Mouse (Mus musculus): ENCODE data around the gene Snrpa1. TPM values are rescaled to one million over a fixed set of nuclear protein-coding genes. Genes with fewer than 3 reads are reported as not detected.
A peak's percentile ranks its signal among the peaks of the same experiment; 100 is the strongest.

The Snrpa1 gene
- polyA plus RNA-seq, 1 experiment from 2014 or later: 144 TPM

- H3K36me3 ChIP-seq (ENCODE audit: control insufficient read depth, insufficient read depth, low read length): peaks cover 23% of the 10 kb centered on the region
- peak overlapping the region; percentile 61 for H3K27ac ChIP-seq (replicated peaks; ENCODE audit: low read depth, low read length)
- ATAC-seq (ENCODE audit: low FRiP score, low TSS enrichment) (peak; percentile 95), DNase-seq (peak; percentile 94)
- H3K4me1 ChIP-seq (ENCODE audit: control insufficient read depth, insufficient read depth, low read length): peaks cover 12% of the 10 kb centered on the region
- H3K9ac ChIP-seq (replicated peaks; ENCODE audit: low read length): peak overlapping the region; percentile 92
- H3K4me3 ChIP-seq (replicated peaks; ENCODE audit: low read depth, low read length): peak overlapping the region; percentile 91
- peak overlapping the region; percentile 94 for H3K4me2 ChIP-seq (ENCODE audit: low read length)
- WGBS: under 1% methylated on average over 64 of the region's 64 CpGs
- H3K27me3 ChIP-seq (ENCODE audit: control insufficient read depth, insufficient read depth, low read length): no peaks in the 10 kb centered on the region
- H3K9me3 ChIP-seq (ENCODE audit: control insufficient read depth, low read length): no peaks in the 10 kb centered on the region
Measured at GRCm38 (mm10) chr7:66060066-66060956, 1.5 kb downstream of the Snrpa1 start.

DNA sequence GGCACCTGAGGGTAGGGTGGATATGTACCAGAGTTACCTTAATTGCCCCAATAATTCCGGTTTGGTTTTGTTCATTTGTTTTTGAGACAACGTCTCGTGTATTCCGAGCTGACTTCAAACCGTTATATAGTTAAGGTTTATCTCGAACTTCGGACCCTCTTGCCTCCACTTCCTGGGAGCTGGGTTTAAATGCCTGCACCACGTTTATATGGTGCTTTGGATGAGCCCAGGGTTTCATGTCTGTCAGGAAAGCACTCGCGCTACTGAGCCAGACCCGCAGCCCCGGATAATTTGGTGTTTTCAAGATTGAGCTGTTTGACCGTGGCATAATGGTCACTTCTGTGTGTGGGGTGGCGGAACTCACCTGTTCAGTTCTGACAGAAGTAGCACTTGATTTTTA lies 2.3 kb downstream of the Snrpa1 start:
- H3K27me3 ChIP-seq (ENCODE audit: control insufficient read depth, insufficient read depth, low read length): no peaks in the 10 kb centered on the region
- H3K4me2 ChIP-seq (ENCODE audit: low read length): peak overlapping the region; percentile 94
- peak overlapping the region; percentile 91 for H3K4me3 ChIP-seq (replicated peaks; ENCODE audit: low read depth, low read length)
- peaks cover 29% of the 10 kb centered on the region for H3K36me3 ChIP-seq (ENCODE audit: control insufficient read depth, insufficient read depth, low read length)
- no peak for DNase-seq
- ATAC-seq (ENCODE audit: low FRiP score, low TSS enrichment): no peak
- H3K4me1 ChIP-seq (ENCODE audit: control insufficient read depth, insufficient read depth, low read length): peaks cover 12% of the 10 kb centered on the region
- no peak overlapping the region for H3K27ac ChIP-seq (replicated peaks; ENCODE audit: low read depth, low read length)
- 1% methylated on average over 14 of the region's 14 CpGs for WGBS
- H3K9me3 ChIP-seq (ENCODE audit: control insufficient read depth, low read length): no peaks in the 10 kb centered on the region
- H3K9ac ChIP-seq (replicated peaks; ENCODE audit: low read length): peak overlapping the region; percentile 92

GRCm38 (mm10) chr7:66076411-66076810 lies 17.6 kb downstream of the Snrpa1 start:
- no peak overlapping the region for H3K4me3 ChIP-seq (replicated peaks; ENCODE audit: low read depth, low read length)
- H3K9me3 ChIP-seq (ENCODE audit: control insufficient read depth, low read length): no peaks in the 10 kb centered on the region
- DNase-seq: peak; percentile 19
- H3K4me1 ChIP-seq (ENCODE audit: control insufficient read depth, insufficient read depth, low read length): peaks cover 12% of the 10 kb centered on the region
- H3K36me3 ChIP-seq (ENCODE audit: control insufficient read depth, insufficient read depth, low read length): peaks cover 53% of the 10 kb centered on the region
- no peak overlapping the region for H3K27ac ChIP-seq (replicated peaks; ENCODE audit: low read depth, low read length)
- WGBS: 93% methylated on average over 2 of the region's 2 CpGs
- no peaks in the 10 kb centered on the region for H3K27me3 ChIP-seq (ENCODE audit: control insufficient read depth, insufficient read depth, low read length)
- no peak for ATAC-seq (ENCODE audit: low FRiP score, low TSS enrichment)
- H3K9ac ChIP-seq (replicated peaks; ENCODE audit: low read length): no peak overlapping the region
- H3K4me2 ChIP-seq (ENCODE audit: low read length): no peak overlapping the region

DNA sequence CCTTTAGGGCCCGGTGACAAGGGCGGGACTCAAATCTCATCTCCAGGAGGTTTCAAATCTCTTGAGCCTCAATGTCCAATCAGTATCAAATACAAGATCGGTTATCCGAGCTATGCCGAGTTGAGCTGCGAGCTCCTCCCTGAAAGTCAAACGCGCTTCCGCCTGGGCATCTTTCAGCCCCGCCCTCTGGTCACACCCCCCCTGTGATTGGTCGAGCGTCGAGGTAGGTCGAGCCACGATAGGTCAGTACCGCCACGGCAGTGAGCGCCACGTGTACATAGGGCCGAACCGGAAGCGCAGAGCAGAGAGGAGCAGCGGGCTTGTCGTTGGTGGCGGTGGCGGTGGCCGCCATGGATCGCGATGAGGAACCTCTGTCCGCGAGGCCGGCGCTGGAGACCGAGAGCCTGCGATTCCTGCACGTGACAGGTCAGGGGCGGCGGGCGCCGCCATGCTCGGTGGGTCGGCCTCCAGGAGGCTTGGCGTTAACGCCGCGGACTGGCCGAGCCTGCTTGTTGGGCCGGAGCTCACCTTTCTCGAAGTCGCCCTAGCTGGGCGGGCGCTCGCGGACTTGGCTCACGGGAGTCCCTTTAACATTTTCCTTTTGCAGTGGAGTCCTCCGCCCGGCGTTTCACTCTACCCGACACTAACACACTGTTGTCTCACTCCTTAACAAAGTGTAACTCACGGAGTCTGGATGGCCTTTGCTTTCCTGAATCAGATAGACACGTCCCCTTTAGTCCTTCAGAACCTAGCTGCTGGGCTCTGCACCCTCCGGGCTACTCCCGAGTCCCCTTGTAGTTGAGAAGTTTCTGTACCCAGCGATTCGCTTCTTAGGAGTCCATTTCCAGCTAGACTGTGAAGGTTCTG lies 20.8 kb downstream of the Snrpa1 start, which contains the start of gene Selenos:
Gene Selenos (plus strand): TSS at position 286 of the 867 bp plus-strand sequence.
- Histone ChIP-seq H3K27ac (replicated peaks; ENCODE audit: low read depth, low read length) (peak within 1 kb of the TSS; percentile 69), H3K4me2 (ENCODE audit: low read length) (peak within 1 kb of the TSS; percentile 91), H3K36me3 (ENCODE audit: control insufficient read depth, insufficient read depth, low read length) (peaks cover 44% of the 10 kb centered on the region), H3K27me3 (ENCODE audit: control insufficient read depth, insufficient read depth, low read length) (no peaks in the 10 kb centered on the region), H3K9ac (replicated peaks; ENCODE audit: low read length) (peak within 1 kb of the TSS; percentile 63), H3K4me1 (ENCODE audit: control insufficient read depth, insufficient read depth, low read length) (peaks cover 12% of the 10 kb centered on the region), H3K9me3 (ENCODE audit: control insufficient read depth, low read length) (no peaks in the 10 kb centered on the region), H3K4me3 (replicated peaks; ENCODE audit: low read depth, low read length) (peak within 1 kb of the TSS; percentile 83)
- ATAC-seq (ENCODE audit: low FRiP score, low TSS enrichment) (peak; percentile 100), DNase-seq (peak; percentile 98)
- WGBS: under 1% methylated on average over 65 of the region's 65 CpGs

GRCm38 (mm10) chr7:66080231-66080613 lies 21.4 kb downstream of the Snrpa1 start:
- no peaks in the 10 kb centered on the region for H3K27me3 ChIP-seq (ENCODE audit: control insufficient read depth, insufficient read depth, low read length)
- peaks cover 12% of the 10 kb centered on the region for H3K4me1 ChIP-seq (ENCODE audit: control insufficient read depth, insufficient read depth, low read length)
- WGBS: 34% methylated on average over 5 of the region's 5 CpGs
- no peaks in the 10 kb centered on the region for H3K9me3 ChIP-seq (ENCODE audit: control insufficient read depth, low read length)
- H3K27ac ChIP-seq (replicated peaks; ENCODE audit: low read depth, low read length): no peak overlapping the region
- peak overlapping the region; percentile 91 for H3K4me2 ChIP-seq (ENCODE audit: low read length)
- H3K4me3 ChIP-seq (replicated peaks; ENCODE audit: low read depth, low read length): peak overlapping the region; percentile 83
- peaks cover 43% of the 10 kb centered on the region for H3K36me3 ChIP-seq (ENCODE audit: control insufficient read depth, insufficient read depth, low read length)
- no peak for DNase-seq
- peak overlapping the region; percentile 63 for H3K9ac ChIP-seq (replicated peaks; ENCODE audit: low read length)
- no peak for ATAC-seq (ENCODE audit: low FRiP score, low TSS enrichment)

GRCm38 (mm10) chr7:66083757-66084156 lies 25.0 kb downstream of the Snrpa1 start:
- Histone ChIP-seq H3K9ac (replicated peaks; ENCODE audit: low read length) (no peak overlapping the region), H3K27me3 (ENCODE audit: control insufficient read depth, insufficient read depth, low read length) (no peaks in the 10 kb centered on the region), H3K9me3 (ENCODE audit: control insufficient read depth, low read length) (no peaks in the 10 kb centered on the region), H3K4me1 (ENCODE audit: control insufficient read depth, insufficient read depth, low read length) (peaks cover 10% of the 10 kb centered on the region), H3K4me2 (ENCODE audit: low read length) (no peak overlapping the region), H3K4me3 (replicated peaks; ENCODE audit: low read depth, low read length) (no peak overlapping the region), H3K27ac (replicated peaks; ENCODE audit: low read depth, low read length) (no peak overlapping the region), H3K36me3 (ENCODE audit: control insufficient read depth, insufficient read depth, low read length) (peaks cover 59% of the 10 kb centered on the region)
- 91% methylated on average over 6 of the region's 6 CpGs for WGBS
- ATAC-seq (ENCODE audit: low FRiP score, low TSS enrichment) (no peak), DNase-seq (no peak)

DNA sequence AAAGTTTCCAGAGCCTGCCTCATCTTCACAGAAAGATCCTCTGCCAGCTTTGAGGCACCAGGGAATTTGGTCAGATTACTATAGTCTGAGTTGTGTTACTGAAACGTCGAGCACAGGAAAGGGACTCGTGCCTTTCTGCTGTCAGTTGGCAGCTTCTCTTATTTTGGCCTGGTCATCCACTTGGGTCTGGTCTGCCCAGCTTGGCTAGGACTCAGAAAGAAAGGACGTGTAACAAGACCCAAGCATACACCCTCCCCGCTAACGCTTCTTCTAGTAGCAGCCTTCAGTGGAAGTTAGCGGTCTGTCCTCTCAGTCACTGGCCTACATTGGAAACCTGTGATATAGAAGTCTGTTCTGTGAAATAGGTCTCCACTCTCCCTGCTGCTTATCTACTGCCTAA lies 25.7 kb downstream of the Snrpa1 start:
- H3K9ac ChIP-seq (replicated peaks; ENCODE audit: low read length): no peak overlapping the region
- DNase-seq (no peak), ATAC-seq (ENCODE audit: low FRiP score, low TSS enrichment) (no peak)
- no peak overlapping the region for H3K4me2 ChIP-seq (ENCODE audit: low read length)
- H3K4me1 ChIP-seq (ENCODE audit: control insufficient read depth, insufficient read depth, low read length): peaks cover 9% of the 10 kb centered on the region
- H3K9me3 ChIP-seq (ENCODE audit: control insufficient read depth, low read length): no peaks in the 10 kb centered on the region
- 85% methylated on average over 7 of the region's 7 CpGs for WGBS
- H3K4me3 ChIP-seq (replicated peaks; ENCODE audit: low read depth, low read length): no peak overlapping the region
- peaks cover 67% of the 10 kb centered on the region for H3K36me3 ChIP-seq (ENCODE audit: control insufficient read depth, insufficient read depth, low read length)
- no peak overlapping the region for H3K27ac ChIP-seq (replicated peaks; ENCODE audit: low read depth, low read length)
- no peaks in the 10 kb centered on the region for H3K27me3 ChIP-seq (ENCODE audit: control insufficient read depth, insufficient read depth, low read length)

DNA sequence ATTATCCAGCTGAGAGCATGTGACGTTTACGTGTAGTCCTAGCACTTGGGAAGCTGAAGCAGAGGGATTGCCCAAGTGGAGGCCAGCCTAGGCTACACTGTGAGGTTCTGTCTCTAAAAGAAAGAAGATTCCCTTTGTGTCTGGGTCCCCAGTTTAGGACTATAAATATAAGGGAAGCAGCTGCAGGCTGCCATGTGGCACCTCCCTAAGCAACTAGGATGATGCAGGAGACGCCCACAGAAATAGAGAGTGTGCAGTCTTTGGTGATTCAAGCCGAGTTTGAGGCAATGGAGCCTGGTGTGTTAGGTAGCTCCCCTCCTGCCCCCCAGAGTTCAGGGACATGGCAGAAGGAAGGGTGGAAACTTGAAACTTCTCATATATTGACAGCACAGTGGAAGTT lies 28.8 kb downstream of the Snrpa1 start:
- H3K4me1 ChIP-seq (ENCODE audit: control insufficient read depth, insufficient read depth, low read length): no peaks in the 10 kb centered on the region
- H3K27ac ChIP-seq (replicated peaks; ENCODE audit: low read depth, low read length): no peak overlapping the region
- H3K36me3 ChIP-seq (ENCODE audit: control insufficient read depth, insufficient read depth, low read length): peaks cover 91% of the 10 kb centered on the region
- H3K4me2 ChIP-seq (ENCODE audit: low read length): no peak overlapping the region
- WGBS: 91% methylated on average over 4 of the region's 4 CpGs
- no peak for DNase-seq
- H3K27me3 ChIP-seq (ENCODE audit: control insufficient read depth, insufficient read depth, low read length): no peaks in the 10 kb centered on the region
- ATAC-seq (ENCODE audit: low FRiP score, low TSS enrichment): no peak
- H3K9ac ChIP-seq (replicated peaks; ENCODE audit: low read length): no peak overlapping the region
- H3K4me3 ChIP-seq (replicated peaks; ENCODE audit: low read depth, low read length): no peak overlapping the region
- no peaks in the 10 kb centered on the region for H3K9me3 ChIP-seq (ENCODE audit: control insufficient read depth, low read length)

Data from midbrain, embryonic 14.5 days (tissue).